Mouse (Mus musculus) frontal cortex, postnatal 36 days (tissue): ENCODE results near the gene Slc7a6.

Source experiments
- DNase-seq, 2 experiments: peaks; one replicate each; pipeline ENCODE4 v3.0.0; 2022; ENCODE audit warnings: low spot score in 2 of 2

Gene Slc7a6

DNA sequence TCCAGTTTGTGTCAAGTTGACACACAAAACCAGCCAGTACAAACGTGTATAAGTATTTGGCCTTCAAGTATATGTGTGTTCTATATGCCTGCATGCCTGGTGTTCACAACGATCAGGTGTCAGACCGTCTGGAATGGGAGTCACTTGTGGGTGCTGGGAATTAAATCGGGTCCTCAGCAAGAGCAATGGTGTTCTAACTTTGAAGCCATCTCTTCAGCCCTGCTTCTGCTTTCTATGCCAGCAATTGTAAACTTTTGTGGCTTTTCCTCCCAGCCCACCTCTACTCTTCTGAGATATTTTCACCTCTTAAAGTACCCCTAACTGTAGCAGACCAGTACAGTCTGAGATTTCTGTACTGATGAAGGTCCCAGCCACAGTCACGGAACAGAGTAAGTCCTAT, 28.5 kb upstream of the Slc7a6 start:
- no peak for DNase-seq

DNA sequence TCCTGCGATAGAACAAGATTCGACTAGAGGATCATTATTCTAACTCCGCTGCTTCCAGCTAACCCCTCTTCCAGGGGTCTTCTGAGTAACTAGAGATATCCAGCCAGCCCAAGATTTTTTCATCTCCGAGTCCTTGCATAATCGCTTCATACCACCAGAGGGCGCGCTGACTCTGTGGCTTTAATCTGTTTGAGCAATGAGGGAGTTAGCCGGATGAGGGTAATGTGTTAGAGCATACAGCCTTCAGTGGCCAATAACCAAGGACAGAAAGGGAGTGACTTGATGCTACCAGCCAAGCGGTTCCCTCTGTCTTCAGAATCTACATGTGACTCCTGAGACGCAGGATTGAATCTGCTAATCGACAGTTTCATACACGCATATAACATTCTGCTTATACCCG, 27.9 kb upstream of the Slc7a6 start:
- peak; percentile 80 to 87 for DNase-seq

DNA sequence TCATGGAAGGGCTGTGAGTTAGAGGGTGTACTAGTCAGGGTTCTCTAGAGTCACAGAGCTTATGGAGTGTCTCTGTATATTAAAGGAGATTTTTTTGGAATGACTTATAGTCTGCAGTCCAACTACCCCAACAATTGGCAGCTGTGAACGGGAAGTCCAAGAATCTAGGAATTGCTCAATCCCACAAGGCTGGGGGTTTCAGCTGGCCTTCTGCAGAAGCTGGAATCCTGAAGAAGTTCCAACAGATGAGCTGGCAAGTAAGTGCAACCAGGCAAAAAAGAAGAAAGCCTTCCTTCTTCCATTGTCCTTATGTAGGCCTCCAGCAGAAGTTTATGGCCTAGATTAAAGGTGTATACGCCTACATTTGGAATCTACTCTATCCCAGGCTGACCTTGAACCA, 23.3 kb upstream of the Slc7a6 start:
- DNase-seq = no peak

GRCm38 (mm10) chr8:106146014-106146413, 22.6 kb upstream of the Slc7a6 start:
- no peak for DNase-seq

GRCm38 (mm10) chr8:106147868-106148565, 20.6 kb upstream of the Slc7a6 start:
- DNase-seq = no peak

DNA sequence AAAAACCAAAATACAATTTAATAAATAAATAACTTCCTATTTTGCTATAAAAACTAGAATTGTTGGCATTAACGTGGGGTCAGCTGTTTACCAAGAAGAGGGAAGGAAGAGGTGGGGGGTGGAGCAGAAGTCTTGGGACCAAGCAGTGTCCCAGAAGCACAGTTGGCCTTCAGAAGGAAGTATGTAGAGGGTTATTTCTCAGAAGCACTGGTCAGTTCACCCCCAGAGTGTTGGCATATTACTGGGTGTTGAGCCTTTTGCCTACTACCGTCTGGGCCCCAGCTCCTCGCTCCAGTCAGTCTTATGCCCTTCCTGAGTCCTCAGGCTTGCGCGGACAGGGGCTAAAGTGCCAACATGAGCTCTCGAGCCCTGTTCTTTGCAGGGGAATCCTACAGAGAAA, 19.6 kb upstream of the Slc7a6 start:
- DNase-seq = no peak

- DNase-seq = peak; percentile 91 to 93
Measured at GRCm38 (mm10) chr8:106149801-106150652, 18.6 kb upstream of the Slc7a6 start, which contains the start of gene Pla2g15. Gene Pla2g15 (plus strand): TSS chr8:106150399.

DNA sequence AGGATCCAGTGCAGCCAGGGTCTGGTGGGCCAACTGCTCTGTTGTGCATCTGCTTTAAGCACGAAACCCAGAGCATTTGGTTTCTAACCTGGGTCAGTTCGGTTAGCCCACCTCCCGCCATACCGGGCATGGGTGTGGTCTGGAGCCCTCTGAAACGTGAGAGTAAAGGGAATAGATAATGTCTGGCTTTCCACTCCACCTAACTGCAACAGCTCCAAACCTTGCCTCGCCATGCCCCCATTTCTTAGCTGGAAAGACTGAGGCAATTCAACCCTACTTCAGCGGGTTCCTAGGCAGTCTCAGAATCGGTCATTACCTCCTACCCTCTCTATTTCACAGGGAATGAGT, 18.0 kb upstream of the Slc7a6 start:
- no peak for DNase-seq

- no peak for DNase-seq
Measured at GRCm38 (mm10) chr8:106151041-106151440, 17.6 kb upstream of the Slc7a6 start.

DNA sequence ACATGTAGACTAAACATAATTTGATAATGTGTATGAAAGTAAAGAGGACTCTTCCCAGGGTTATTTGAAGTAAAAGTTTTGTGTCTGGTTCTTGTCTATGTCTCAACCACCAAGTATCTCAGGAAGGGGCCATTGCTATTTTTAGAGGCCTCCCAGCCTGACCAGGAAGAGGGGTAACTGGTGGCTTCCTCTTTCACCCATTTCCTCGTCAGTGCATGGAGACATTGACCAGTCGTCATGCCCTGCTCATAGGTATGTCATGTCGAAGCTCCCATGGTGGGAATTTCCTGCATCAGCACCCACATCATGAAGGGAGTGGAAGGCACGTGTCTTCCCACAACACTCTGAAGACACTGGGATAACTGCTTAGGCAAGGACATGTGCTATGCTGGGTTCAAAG, 15.8 kb upstream of the Slc7a6 start:
- DNase-seq = no peak

- DNase-seq = no peak
Measured at GRCm38 (mm10) chr8:106157419-106157818, 11.2 kb upstream of the Slc7a6 start.

- DNase-seq = no peak
Measured at GRCm38 (mm10) chr8:106158381-106158780, 10.3 kb upstream of the Slc7a6 start.

DNA sequence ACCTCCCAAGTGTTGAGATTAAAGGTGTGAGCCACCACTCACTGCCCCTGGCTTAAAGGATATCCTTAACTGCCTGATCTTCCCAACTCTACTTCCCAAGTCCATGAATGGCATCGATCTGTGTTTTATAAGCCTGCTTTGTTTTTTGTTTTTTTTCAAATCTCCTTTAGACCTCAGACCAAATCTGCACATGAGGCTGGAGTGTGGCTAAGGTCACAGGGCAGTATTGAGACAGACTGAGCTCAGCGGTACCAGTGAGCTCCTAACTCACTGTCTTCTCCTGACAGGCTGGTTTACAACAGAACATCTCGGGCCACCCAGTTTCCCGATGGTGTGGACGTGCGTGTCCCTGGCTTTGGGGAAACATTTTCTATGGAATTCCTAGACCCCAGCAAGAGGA, 8.8 kb upstream of the Slc7a6 start:
- DNase-seq = no peak

GRCm38 (mm10) chr8:106163251-106163650, 5.4 kb upstream of the Slc7a6 start:
- no peak for DNase-seq

DNA sequence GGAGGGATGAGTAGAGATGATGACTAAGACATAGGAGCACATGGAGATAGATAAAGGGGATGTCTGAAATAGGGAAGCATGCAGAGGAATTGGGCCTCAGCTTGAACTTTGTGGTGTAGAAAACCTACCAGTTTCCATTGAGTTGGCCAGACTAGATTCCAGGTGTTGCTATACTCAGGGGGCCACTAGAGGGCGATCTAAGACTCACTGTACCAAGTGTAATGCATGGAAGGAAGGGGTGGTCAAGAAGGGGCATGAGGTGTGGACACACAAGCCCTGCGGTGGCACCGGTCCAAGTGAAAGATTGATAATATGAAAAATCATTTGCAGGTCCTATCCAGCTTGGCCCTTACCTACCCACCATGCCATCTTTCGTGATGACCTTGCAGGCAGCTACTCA, 3.2 kb upstream of the Slc7a6 start:
- DNase-seq = peak; percentile 78 to 85

GRCm38 (mm10) chr8:106169017-106169933, 618 bp downstream of the Slc7a6 start:
- peak; percentile 40 to 42 for DNase-seq

GRCm38 (mm10) chr8:106169934-106170480, 1.4 kb downstream of the Slc7a6 start:
- DNase-seq = no peak

DNA sequence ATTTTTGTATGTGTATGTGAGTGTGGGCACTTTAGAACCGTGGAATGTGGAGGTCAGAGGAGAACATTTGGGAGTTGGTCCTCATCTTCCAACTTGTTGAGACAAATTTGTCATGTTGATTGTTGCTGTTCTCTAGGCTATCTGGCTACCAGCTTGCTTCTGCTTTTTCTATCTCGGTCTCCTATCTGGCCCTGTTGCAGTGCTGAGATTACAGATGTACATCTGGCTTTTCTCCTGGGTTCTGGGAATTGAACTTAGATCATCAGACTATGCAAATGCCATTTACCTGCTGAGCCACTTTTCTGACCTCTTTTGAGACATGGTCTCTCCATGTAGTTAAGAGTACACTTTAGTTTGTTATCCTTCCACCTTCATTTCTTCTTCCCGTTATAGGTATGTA, 4.9 kb downstream of the Slc7a6 start:
- DNase-seq = no peak

- DNase-seq = no peak
Measured at GRCm38 (mm10) chr8:106176891-106177290, 8.2 kb downstream of the Slc7a6 start.

DNA sequence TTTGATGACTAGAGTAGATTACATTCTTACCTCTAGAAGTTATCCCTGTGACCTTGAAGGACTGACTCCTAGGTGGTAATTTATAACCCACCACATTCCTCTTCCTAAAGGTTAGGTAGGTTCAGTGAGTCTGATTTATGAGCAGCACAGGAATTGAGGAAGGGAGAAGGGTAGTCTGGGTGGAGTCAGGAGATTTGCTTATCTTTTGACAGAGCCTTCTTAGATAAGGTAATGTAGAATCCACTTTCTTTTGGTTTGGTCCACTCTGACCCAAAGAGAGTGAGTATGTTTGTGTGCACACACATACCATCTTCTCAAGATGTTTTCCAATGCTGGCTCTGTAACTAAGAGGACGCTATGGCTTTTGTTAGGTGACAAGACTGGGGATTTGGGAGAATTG, 8.9 kb downstream of the Slc7a6 start:
- DNase-seq = no peak

GRCm38 (mm10) chr8:106178428-106178827, 9.8 kb downstream of the Slc7a6 start:
- DNase-seq = no peak
